Mouse (Mus musculus) erythroblast, embryonic 14.5 days (primary cell): ENCODE data around the gene Slc43a2.

Experiments
- GATA1 ChIP-seq: IDR thresholded peaks from 2 replicates; pipeline ENCODE4 v1.6.1; 2012; ENCODE audit warnings: low read length, inconsistent platforms, mixed read lengths
- TAL1 ChIP-seq: IDR thresholded peaks from 3 replicates; pipeline ENCODE4 v1.6.1; 2012; ENCODE audit warnings: low read length, inconsistent platforms, mixed read lengths

GRCm38 (mm10) chr11:75585978-75586377 is 54.5 kb downstream of the Slc43a2 start:
- no peak for TF ChIP-seq GATA1
- no peak for TF ChIP-seq TAL1
